Mouse (Mus musculus): Measurements from ENCODE around the gene Gzmn. TPM values are rescaled to one million over a fixed set of nuclear protein-coding genes. Genes with fewer than 3 reads are reported as not detected.
A peak's percentile ranks its signal among the peaks of the same experiment; 100 is the strongest.
"Not testable (repeated sequence)": the region's sequence is repeated elsewhere in the genome, so short reads cannot be mapped to it uniquely, and the experiment has no call there.

Gzmn gene
- polyA plus RNA-seq (2012; rRNA removed) = not detected in 2 replicates

DNA sequence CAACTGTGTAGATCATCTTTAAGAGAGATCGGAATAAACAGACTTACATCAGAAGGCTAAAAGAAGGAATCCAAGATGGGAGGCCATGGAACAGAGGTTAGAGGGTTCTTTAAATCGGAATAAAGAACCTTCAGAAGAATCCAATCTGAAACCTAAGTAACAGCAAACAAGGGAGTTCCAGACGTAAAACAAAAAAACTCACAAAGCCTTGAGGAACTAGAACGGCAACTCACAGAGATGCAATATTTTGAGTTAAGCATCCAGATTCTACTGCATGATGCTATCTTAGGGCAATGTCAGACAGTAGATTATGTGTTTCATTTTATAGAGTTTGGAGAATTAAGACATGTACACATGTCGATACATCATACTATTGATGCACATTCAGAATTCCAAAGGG lies at the start of gene Gzmn:
Gene Gzmn (minus strand): TSS at position 101 of the 400 bp plus-strand sequence.
- H3K4me3 ChIP-seq (ENCODE audit: control insufficient read depth, insufficient read depth, low read length) = no peak within 1 kb of the TSS
- DNase-seq = no peak
- no peaks in the 10 kb centered on the region for H3K4me1 ChIP-seq (replicated peaks; ENCODE audit: control insufficient read depth, insufficient read depth, low read length)
- H3K36me3 ChIP-seq (ENCODE audit: control insufficient read depth, insufficient read depth, low read length) = no peaks in the 10 kb centered on the region
- TF ChIP-seq POLR2A (IDR thresholded peaks at IDR 0.05; ENCODE audit: control insufficient read depth, extremely low read depth, insufficient read depth, low read length, poor library complexity) (no peak), CTCF (IDR thresholded peaks at IDR 0.05; ENCODE audit: borderline replicate concordance, control insufficient read depth, extremely low read depth, insufficient read depth, low read length, poor library complexity) (no peak)
- H3K27ac ChIP-seq (ENCODE audit: control insufficient read depth, insufficient read depth, low read length) = no peak within 1 kb of the TSS
- 95% methylated on average over 5 of the region's 5 CpGs for WGBS
- H3K27me3 ChIP-seq (ENCODE audit: control insufficient read depth, insufficient read depth, low read length) = no peaks in the 10 kb centered on the region

DNA sequence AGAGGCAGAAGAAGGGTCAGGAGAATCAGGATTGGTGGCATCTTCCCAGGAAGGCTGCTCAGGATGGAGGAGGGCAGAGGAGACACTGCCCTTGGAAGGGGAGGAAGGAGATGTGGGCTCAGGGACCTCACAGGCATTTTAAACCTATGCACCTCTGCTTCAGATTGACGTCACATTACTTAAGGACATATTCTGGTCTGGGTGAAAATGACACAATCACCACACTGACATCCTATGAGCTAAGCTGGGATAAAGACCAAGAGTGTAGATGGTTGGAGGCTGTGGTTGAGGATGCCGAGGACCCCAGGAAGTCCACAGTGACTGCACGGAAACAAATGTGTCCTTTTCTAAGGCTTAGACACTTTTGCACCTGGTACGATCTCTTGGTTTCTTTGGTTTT lies 36.9 kb upstream of the Gzmn start, which contains the start of gene Gzmf:
Gene Gzmf (minus strand): TSS at position 101 of the 400 bp plus-strand sequence.
- H3K4me1 ChIP-seq (replicated peaks; ENCODE audit: control insufficient read depth, insufficient read depth, low read length) = no peaks in the 10 kb centered on the region
- no peak within 1 kb of the TSS for H3K27ac ChIP-seq (ENCODE audit: control insufficient read depth, insufficient read depth, low read length)
- no peaks in the 10 kb centered on the region for H3K27me3 ChIP-seq (ENCODE audit: control insufficient read depth, insufficient read depth, low read length)
- 88% methylated on average over 4 of the region's 4 CpGs for WGBS
- TF ChIP-seq POLR2A (IDR thresholded peaks at IDR 0.05; ENCODE audit: control insufficient read depth, extremely low read depth, insufficient read depth, low read length, poor library complexity) = no peak
- TF ChIP-seq CTCF (IDR thresholded peaks at IDR 0.05; ENCODE audit: borderline replicate concordance, control insufficient read depth, extremely low read depth, insufficient read depth, low read length, poor library complexity) = no peak
- H3K36me3 ChIP-seq (ENCODE audit: control insufficient read depth, insufficient read depth, low read length) = no peaks in the 10 kb centered on the region
- no peak for DNase-seq
- no peak within 1 kb of the TSS for H3K4me3 ChIP-seq (ENCODE audit: control insufficient read depth, insufficient read depth, low read length)

GRCm38 (mm10) chr14:56205613-56206012 lies 31.2 kb upstream of the Gzmn start:
- no peak for DNase-seq
- WGBS = 92% methylated on average over 1 of the region's 1 CpGs

GRCm38 (mm10) chr14:56205021-56205420 lies 30.6 kb upstream of the Gzmn start:
- TF ChIP-seq CTCF (IDR thresholded peaks at IDR 0.05; ENCODE audit: borderline replicate concordance, control insufficient read depth, extremely low read depth, insufficient read depth, low read length, poor library complexity) = peak; percentile 35; the same call in 1 of the 2 replicates
- not testable (repeated sequence) for H3K4me3 ChIP-seq (ENCODE audit: control insufficient read depth, insufficient read depth, low read length); H3K36me3 ChIP-seq (ENCODE audit: control insufficient read depth, insufficient read depth, low read length); H3K27ac ChIP-seq (ENCODE audit: control insufficient read depth, insufficient read depth, low read length); H3K4me1 ChIP-seq (replicated peaks; ENCODE audit: control insufficient read depth, insufficient read depth, low read length); H3K27me3 ChIP-seq (ENCODE audit: control insufficient read depth, insufficient read depth, low read length)
- peak; percentile 47 for DNase-seq
- 42% methylated on average over 5 of the region's 5 CpGs for WGBS

More at GRCm38 (mm10) chr14:56205613-56206012, 31.2 kb upstream of the Gzmn start:
- no peak for TF ChIP-seq POLR2A (IDR thresholded peaks at IDR 0.05; ENCODE audit: control insufficient read depth, extremely low read depth, insufficient read depth, low read length, poor library complexity)
- no peak for TF ChIP-seq CTCF (IDR thresholded peaks at IDR 0.05; ENCODE audit: borderline replicate concordance, control insufficient read depth, extremely low read depth, insufficient read depth, low read length, poor library complexity)
- Histone ChIP-seq H3K4me1 (replicated peaks; ENCODE audit: control insufficient read depth, insufficient read depth, low read length) (no peaks in the 10 kb centered on the region), H3K27ac (ENCODE audit: control insufficient read depth, insufficient read depth, low read length) (no peak overlapping the region), H3K27me3 (ENCODE audit: control insufficient read depth, insufficient read depth, low read length) (no peaks in the 10 kb centered on the region), H3K4me3 (ENCODE audit: control insufficient read depth, insufficient read depth, low read length) (no peak overlapping the region), H3K36me3 (ENCODE audit: control insufficient read depth, insufficient read depth, low read length) (no peaks in the 10 kb centered on the region)

DNA sequence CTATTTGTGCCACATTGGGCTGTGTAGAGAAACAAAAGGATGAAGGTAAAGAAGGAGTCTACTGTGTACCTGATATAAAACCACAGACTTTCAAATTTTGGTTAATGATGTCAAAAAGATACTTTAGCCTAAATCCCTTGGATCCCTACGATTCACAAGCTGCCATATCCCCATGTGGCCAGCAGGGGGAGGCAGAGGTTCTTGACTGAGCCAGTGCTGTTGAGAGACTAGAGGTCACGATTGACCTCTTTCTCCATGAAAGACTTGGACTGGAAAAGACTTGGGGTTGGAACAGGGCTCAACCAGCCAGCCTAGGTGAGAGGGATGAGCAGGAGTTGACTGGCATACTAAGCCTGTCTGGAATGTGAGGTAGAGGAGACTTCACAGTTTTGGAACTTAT lies 29.6 kb upstream of the Gzmn start:
- 7% methylated on average over 2 of the region's 2 CpGs for WGBS
- no peaks in the 10 kb centered on the region for H3K36me3 ChIP-seq (ENCODE audit: control insufficient read depth, insufficient read depth, low read length)
- H3K4me1 ChIP-seq (replicated peaks; ENCODE audit: control insufficient read depth, insufficient read depth, low read length) = no peaks in the 10 kb centered on the region
- no peaks in the 10 kb centered on the region for H3K27me3 ChIP-seq (ENCODE audit: control insufficient read depth, insufficient read depth, low read length)
- H3K4me3 ChIP-seq (ENCODE audit: control insufficient read depth, insufficient read depth, low read length) = no peak overlapping the region
- TF ChIP-seq POLR2A (IDR thresholded peaks at IDR 0.05; ENCODE audit: control insufficient read depth, extremely low read depth, insufficient read depth, low read length, poor library complexity) (no peak), CTCF (IDR thresholded peaks at IDR 0.05; ENCODE audit: borderline replicate concordance, control insufficient read depth, extremely low read depth, insufficient read depth, low read length, poor library complexity) (no peak; the same call in 1 of the 2 replicates)
- peak; percentile 75 for DNase-seq
- no peak overlapping the region for H3K27ac ChIP-seq (ENCODE audit: control insufficient read depth, insufficient read depth, low read length)

- H3K4me1 ChIP-seq (replicated peaks; ENCODE audit: control insufficient read depth, insufficient read depth, low read length) = no peaks in the 10 kb centered on the region
- H3K4me3 ChIP-seq (ENCODE audit: control insufficient read depth, insufficient read depth, low read length) = no peak overlapping the region
- 62% methylated on average over 6 of the region's 6 CpGs for WGBS
- DNase-seq = peak; percentile 17
- H3K27ac ChIP-seq (ENCODE audit: control insufficient read depth, insufficient read depth, low read length) = no peak overlapping the region
- TF ChIP-seq CTCF (IDR thresholded peaks at IDR 0.05; ENCODE audit: borderline replicate concordance, control insufficient read depth, extremely low read depth, insufficient read depth, low read length, poor library complexity) (no peak), POLR2A (IDR thresholded peaks at IDR 0.05; ENCODE audit: control insufficient read depth, extremely low read depth, insufficient read depth, low read length, poor library complexity) (no peak)
- H3K36me3 ChIP-seq (ENCODE audit: control insufficient read depth, insufficient read depth, low read length) = no peaks in the 10 kb centered on the region
- no peaks in the 10 kb centered on the region for H3K27me3 ChIP-seq (ENCODE audit: control insufficient read depth, insufficient read depth, low read length)
Measured at GRCm38 (mm10) chr14:56186946-56187345, 12.5 kb upstream of the Gzmn start.

DNA sequence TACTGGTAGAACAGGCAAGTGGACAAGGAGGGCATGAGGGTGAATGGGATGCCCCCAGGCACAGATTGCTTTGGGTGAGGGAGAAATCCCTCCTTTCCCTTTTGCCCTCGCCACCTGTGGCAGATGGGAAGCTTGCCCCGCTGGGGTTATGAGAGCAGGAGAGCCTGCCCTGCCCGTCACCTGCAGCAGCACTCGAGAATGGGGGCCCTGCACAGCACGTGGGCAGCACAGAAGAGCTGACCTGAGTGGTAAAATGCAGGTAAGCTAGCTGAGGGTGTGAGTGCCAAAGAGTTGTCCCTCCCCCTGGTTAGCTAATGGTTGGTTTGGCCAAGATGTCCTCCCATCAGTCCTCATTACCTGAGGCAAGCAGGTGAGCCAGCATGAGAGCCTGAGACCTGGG lies 12.1 kb upstream of the Gzmn start:
- Histone ChIP-seq H3K36me3 (ENCODE audit: control insufficient read depth, insufficient read depth, low read length) (no peaks in the 10 kb centered on the region), H3K27ac (ENCODE audit: control insufficient read depth, insufficient read depth, low read length) (no peak overlapping the region), H3K4me1 (replicated peaks; ENCODE audit: control insufficient read depth, insufficient read depth, low read length) (no peaks in the 10 kb centered on the region), H3K27me3 (ENCODE audit: control insufficient read depth, insufficient read depth, low read length) (no peaks in the 10 kb centered on the region), H3K4me3 (ENCODE audit: control insufficient read depth, insufficient read depth, low read length) (no peak overlapping the region)
- DNase-seq = no peak
- 83% methylated on average over 5 of the region's 5 CpGs for WGBS
- TF ChIP-seq CTCF (IDR thresholded peaks at IDR 0.05; ENCODE audit: borderline replicate concordance, control insufficient read depth, extremely low read depth, insufficient read depth, low read length, poor library complexity) (no peak), POLR2A (IDR thresholded peaks at IDR 0.05; ENCODE audit: control insufficient read depth, extremely low read depth, insufficient read depth, low read length, poor library complexity) (no peak)
